10 mouse cellular contexts compared by ENCODE assay signal in genomic region chr15:36879587-36879986, GRCm38 (mm10).
DNase-seq lines count a peak whose midpoint lies in the region; ATAC-seq and TF ChIP-seq lines count a peak whose summit lies in the region.
"Had no signal": no experiment of that assay in that cellular context is flagged by ENCODE, and none has a peak within 500 bp of the region (broad histone marks: within the 10 kb centered on the region; RNA-seq: fewer than 3 reads in every experiment).

No protein-coding gene starts in this region.

- intact Hi-C loops in heart, postnatal 25 days (cut with DNase I) = no loop called here

- H3K27me3 ChIP-seq in heart, embryonic 10.5 days (ENCODE audit: insufficient read depth, poor library complexity, severe bottlenecking) = no peaks in the 10 kb centered on the region
- H3K27me3 ChIP-seq in spleen, adult 2 months (ENCODE audit: control insufficient read depth, insufficient read depth, low read length) = no peaks in the 10 kb centered on the region
- H3K27me3 ChIP-seq in limb, embryonic 10.5 days (ENCODE audit: low read depth, poor library complexity, severe bottlenecking) = no peaks in the 10 kb centered on the region
- no peaks in the 10 kb centered on the region for H3K27me3 ChIP-seq in midbrain, postnatal 0 days (ENCODE audit: insufficient read depth, low read length)

- peaks cover 41% of the 10 kb centered on the region for H3K4me1 ChIP-seq in heart, embryonic 10.5 days
- H3K4me1 ChIP-seq in spleen, adult 2 months (ENCODE audit: control insufficient read depth, insufficient read depth, insufficient read length) = peaks cover 3% of the 10 kb centered on the region
- H3K4me1 ChIP-seq in limb, embryonic 10.5 days = peaks cover 22% of the 10 kb centered on the region
- no peaks in the 10 kb centered on the region; the same call in 1 of the 2 replicates for H3K4me1 ChIP-seq in midbrain, postnatal 0 days (ENCODE audit: insufficient read depth, low read length)

- H3K4me3 ChIP-seq in heart, embryonic 10.5 days = no peak overlapping the region
- H3K4me3 ChIP-seq in spleen, adult 2 months (ENCODE audit: extremely low read depth, insufficient read depth, insufficient read length) = no peak overlapping the region
- no peak overlapping the region for H3K4me3 ChIP-seq in limb, embryonic 10.5 days
- H3K4me3 ChIP-seq in midbrain, postnatal 0 days (ENCODE audit: low read depth, low read length) = no peak overlapping the region

- no peak for DNase-seq in heart, embryonic 10.5 days (ENCODE audit: low spot score)
- no peak for DNase-seq in heart, postnatal 25 days (ENCODE audit: low spot score)
- DNase-seq in spleen, adult 2 months (ENCODE audit: low read depth in 1 of 2, low spot score in 2 of 2) = no peak
- DNase-seq in spleen, adult 18-20 months = no peak
- DNase-seq in limb, embryonic 10.5 days (ENCODE audit: low spot score) = no peak
- peak; percentile 20 for DNase-seq in skeletal muscle tissue, adult 2 months (ENCODE audit: low read depth, low spot score)
- DNase-seq in T-cell, adult 2 months (ENCODE audit: low spot score) = no peak
- no peak for DNase-seq in midbrain, postnatal 0 days (ENCODE audit: low spot score)
- DNase-seq: kidney, postnatal 14 days had no signal

- H3K27ac ChIP-seq in heart, embryonic 10.5 days = peak overlapping the region; percentile 32
- H3K27ac ChIP-seq in spleen, adult 2 months (ENCODE audit: insufficient read depth, low read length) = peak overlapping the region; percentile 59
- H3K27ac ChIP-seq in limb, embryonic 10.5 days = peak overlapping the region; percentile 36; the same call in 1 of the 2 replicates
- no peak overlapping the region for H3K27ac ChIP-seq in midbrain, postnatal 0 days (ENCODE audit: low read depth, low read length)

- TF ChIP-seq POLR2A in spleen, adult 2 months (IDR thresholded peaks at IDR 0.05; ENCODE audit: low read depth, low read length) = no peak

- no peak for ATAC-seq in midbrain, postnatal 0 days (ENCODE audit: low FRiP score)
- ATAC-seq: forebrain, embryonic 14.5 days had no signal

- no peak for TF ChIP-seq CTCF in spleen, adult 2 months (IDR thresholded peaks at IDR 0.05; ENCODE audit: extremely low read depth, insufficient read depth, insufficient read length, insufficient replicate concordance)
- no peak for TF ChIP-seq CTCF in midbrain, postnatal 0 days (IDR thresholded peaks at IDR 0.05)

- no peaks in the 10 kb centered on the region for H3K9me3 ChIP-seq in heart, embryonic 10.5 days
- no peaks in the 10 kb centered on the region for H3K9me3 ChIP-seq in limb, embryonic 10.5 days (replicated peaks)
- no peaks in the 10 kb centered on the region for H3K9me3 ChIP-seq in midbrain, postnatal 0 days (ENCODE audit: low read length)

- H3K36me3 ChIP-seq in heart, embryonic 10.5 days = no peaks in the 10 kb centered on the region
- no peaks in the 10 kb centered on the region for H3K36me3 ChIP-seq in spleen, adult 2 months (ENCODE audit: control insufficient read depth, insufficient read depth, low read length)
- H3K36me3 ChIP-seq in limb, embryonic 10.5 days = no peaks in the 10 kb centered on the region
- H3K36me3 ChIP-seq in midbrain, postnatal 0 days (ENCODE audit: insufficient read depth, low read length) = no peaks in the 10 kb centered on the region

- WGBS in heart, embryonic 10.5 days = 77% methylated on average over 7 of the region's 7 CpGs
- 40% methylated on average over 7 of the region's 7 CpGs for WGBS in spleen, adult 2 months
- WGBS in limb, embryonic 10.5 days = 88% methylated on average over 7 of the region's 7 CpGs
- WGBS in midbrain, postnatal 0 days = 92% methylated on average over 7 of the region's 7 CpGs

- H3K4me2 ChIP-seq in midbrain, postnatal 0 days (ENCODE audit: low read depth, low read length, poor library complexity, severe bottlenecking) = no peak overlapping the region

- H3K9ac ChIP-seq in midbrain, postnatal 0 days (replicated peaks; ENCODE audit: low read length, poor library complexity, severe bottlenecking) = no peak overlapping the region
